Comparison of ENCODE assay signal across 20 mouse cellular contexts in genomic region chr9:103945406-103945805, GRCm38 (mm10). TPM values are rescaled to one million over a fixed set of nuclear protein-coding genes. Genes with fewer than 3 reads are reported as not detected.
DNase-seq lines count a peak whose midpoint lies in the region; ATAC-seq and TF ChIP-seq lines count a peak whose summit lies in the region.
"Had no signal": no experiment of that assay in that cellular context is flagged by ENCODE, and none has a peak within 500 bp of the region (broad histone marks: within the 10 kb centered on the region; RNA-seq: fewer than 3 reads in every experiment).

No protein-coding gene starts in this region.

- 76% methylated on average over 11 of the region's 11 CpGs for WGBS in forebrain, postnatal 0 days
- 86% methylated on average over 11 of the region's 11 CpGs for WGBS in forebrain, embryonic 15.5 days
- 90% methylated on average over 11 of the region's 11 CpGs for WGBS in hindbrain, postnatal 0 days

- no peaks in the 10 kb centered on the region for H3K9me3 ChIP-seq in forebrain, postnatal 0 days (ENCODE audit: low read length)
- no peaks in the 10 kb centered on the region for H3K9me3 ChIP-seq in forebrain, embryonic 15.5 days
- H3K9me3 ChIP-seq in hindbrain, postnatal 0 days (ENCODE audit: low read length), result 0 out of 2 replicates have a peak, but pooled peaks cover 3% of the 10 kb centered on the region
- H3K9me3 ChIP-seq: liver, embryonic 15.5 days; midbrain, embryonic 15.5 days had no signal

- intact Hi-C loops in left cerebral cortex, adult 2 months (cut with DNase I), result loop anchor here (5.0 kb wide), 1 partner anchor 163 kb away; no protein-coding TSS in a partner anchor

- peak; percentile 10 for DNase-seq in forebrain, postnatal 0 days
- DNase-seq in brain, adult 2 months (ENCODE audit: low read depth, low spot score), result peak; percentile 82
- DNase-seq in left cerebral cortex, adult 2 months (ENCODE audit: extremely low spot score in 1 of 2, low spot score in 2 of 2), result peak; percentile 12 to 31
- DNase-seq in right cerebral cortex, postnatal 25 days, result peak; percentile 40
- DNase-seq in hindbrain, postnatal 0 days (ENCODE audit: low spot score), result no peak
- DNase-seq in retina, postnatal 1 day, result no peak
- no peak for DNase-seq in kidney, adult 11 months
- DNase-seq: adrenal gland, postnatal 10 days; cerebellum, adult 18-20 months; heart, postnatal 36 days; kidney, adult 2 months; kidney, postnatal 14 days had no signal

- H3K27ac ChIP-seq in forebrain, postnatal 0 days (ENCODE audit: low read depth, low read length), result no peak overlapping the region
- no peak overlapping the region for H3K27ac ChIP-seq in forebrain, embryonic 15.5 days (replicated peaks)
- peak overlapping the region; percentile 41; the same call in 1 of the 2 replicates for H3K27ac ChIP-seq in left cerebral cortex, adult 2 months
- no peak overlapping the region for H3K27ac ChIP-seq in hindbrain, postnatal 0 days
- H3K27ac ChIP-seq: embryonic facial prominence, embryonic 12.5 days; heart, embryonic 13.5 days; liver, embryonic 15.5 days; midbrain, embryonic 15.5 days had no signal

- H3K36me3 ChIP-seq in forebrain, postnatal 0 days (ENCODE audit: insufficient read depth), result no peaks in the 10 kb centered on the region
- no peaks in the 10 kb centered on the region for H3K36me3 ChIP-seq in forebrain, embryonic 15.5 days
- no peaks in the 10 kb centered on the region for H3K36me3 ChIP-seq in hindbrain, postnatal 0 days (ENCODE audit: insufficient read depth, low read length)
- H3K36me3 ChIP-seq: embryonic facial prominence, embryonic 12.5 days; heart, embryonic 13.5 days; liver, embryonic 15.5 days; midbrain, embryonic 15.5 days had no signal

- no peaks in the 10 kb centered on the region for H3K27me3 ChIP-seq in forebrain, postnatal 0 days (ENCODE audit: insufficient read depth, low read length)
- H3K27me3 ChIP-seq in forebrain, embryonic 15.5 days, result no peaks in the 10 kb centered on the region
- no peaks in the 10 kb centered on the region for H3K27me3 ChIP-seq in hindbrain, postnatal 0 days (ENCODE audit: insufficient read depth, low read length)
- H3K27me3 ChIP-seq: embryonic facial prominence, embryonic 12.5 days; heart, embryonic 13.5 days; liver, embryonic 15.5 days; megakaryocyte, embryonic 14.5 days; midbrain, embryonic 15.5 days had no signal

- ATAC-seq in forebrain, postnatal 0 days, result no peak
- no peak for ATAC-seq in forebrain, embryonic 15.5 days (replicated peaks)
- ATAC-seq in hindbrain, postnatal 0 days, result no peak
- ATAC-seq: hindbrain, embryonic 16.5 days; lung, postnatal 0 days; midbrain, embryonic 15.5 days had no signal

- H3K9ac ChIP-seq in forebrain, postnatal 0 days, result no peak overlapping the region
- H3K9ac ChIP-seq in forebrain, embryonic 15.5 days (replicated peaks), result no peak overlapping the region
- no peak overlapping the region for H3K9ac ChIP-seq in hindbrain, postnatal 0 days (replicated peaks; ENCODE audit: low read length)
- H3K9ac ChIP-seq: embryonic facial prominence, embryonic 12.5 days; heart, embryonic 13.5 days; liver, embryonic 15.5 days; midbrain, embryonic 15.5 days had no signal

- TF ChIP-seq CTCF in forebrain, postnatal 0 days (IDR thresholded peaks at IDR 0.05; ENCODE audit: low read depth), result no peak
- TF ChIP-seq CTCF in left cerebral cortex, adult 2 months (IDR thresholded peaks at IDR 0.05), result no peak
- no peak for TF ChIP-seq CTCF in hindbrain, postnatal 0 days (IDR thresholded peaks at IDR 0.05; ENCODE audit: low read depth)

- H3K4me1 ChIP-seq in forebrain, postnatal 0 days (ENCODE audit: insufficient read depth), result no peaks in the 10 kb centered on the region
- H3K4me1 ChIP-seq in forebrain, embryonic 15.5 days, result no peaks in the 10 kb centered on the region
- no peaks in the 10 kb centered on the region for H3K4me1 ChIP-seq in hindbrain, postnatal 0 days (ENCODE audit: insufficient read depth, low read length)
- H3K4me1 ChIP-seq: embryonic facial prominence, embryonic 12.5 days; heart, embryonic 13.5 days; liver, embryonic 15.5 days; megakaryocyte, embryonic 14.5 days had no signal

- H3K4me3 ChIP-seq in forebrain, postnatal 0 days (ENCODE audit: low read depth, low read length), result no peak overlapping the region
- H3K4me3 ChIP-seq in forebrain, embryonic 15.5 days, result no peak overlapping the region
- no peak overlapping the region for H3K4me3 ChIP-seq in left cerebral cortex, adult 2 months
- no peak overlapping the region for H3K4me3 ChIP-seq in hindbrain, postnatal 0 days (ENCODE audit: low read length)
- H3K4me3 ChIP-seq: embryonic facial prominence, embryonic 12.5 days; heart, embryonic 13.5 days; liver, embryonic 15.5 days; megakaryocyte, embryonic 14.5 days; midbrain, embryonic 15.5 days had no signal

- H3K4me2 ChIP-seq in forebrain, postnatal 0 days (ENCODE audit: low read depth), result no peak overlapping the region
- H3K4me2 ChIP-seq in forebrain, embryonic 15.5 days (replicated peaks), result no peak overlapping the region
- no peak overlapping the region for H3K4me2 ChIP-seq in hindbrain, postnatal 0 days (ENCODE audit: low read depth, low read length)
- H3K4me2 ChIP-seq: embryonic facial prominence, embryonic 12.5 days; heart, embryonic 13.5 days; liver, embryonic 15.5 days; midbrain, embryonic 15.5 days had no signal

RNA-seq across cellular contexts. Expression of gene Nphp3, which starts 56.9 kb away (rescaled TPM):
- 4.7 and 7.4 TPM in 2 replicates for total RNA-seq in forebrain, postnatal 0 days (2014; rRNA removed)
- 0.53 and 1.9 TPM in 2 replicates for polyA plus RNA-seq in forebrain, postnatal 0 days (2015; fragmentation: Nextera tagmentation; extraction: Ambion mirVana)
- 2.4 and 2.8 TPM in 2 replicates for polyA plus RNA-seq in forebrain, embryonic 15.5 days (2015; fragmentation: Nextera tagmentation; extraction: Ambion mirVana)
- total RNA-seq in left cerebral cortex, adult 2 months (2021), result 1 to 10 TPM; 7.9 to 8.3 TPM
- 4.1 and 9.4 TPM in 2 replicates for total RNA-seq in hindbrain, postnatal 0 days (2014; rRNA removed)
- 3.9 and 4.2 TPM in 2 replicates for polyA plus RNA-seq in hindbrain, postnatal 0 days (2015; fragmentation: Nextera tagmentation; extraction: Ambion mirVana)

Comparison
In these comparisons a context has a peak if more than half of its experiments do, and no peak if none do; other contexts are left out.
1. DNase-seq: peak in forebrain, postnatal 0 days (single experiment), brain, adult 2 months (single experiment), left cerebral cortex, adult 2 months (2 of 2) and right cerebral cortex, postnatal 25 days (single experiment); none in hindbrain, postnatal 0 days (single experiment), retina, postnatal 1 day (single experiment) and kidney, adult 11 months (single experiment).